Mouse (Mus musculus): ENCODE measurements around the gene Carmil1.

Gene Carmil1

DNA sequence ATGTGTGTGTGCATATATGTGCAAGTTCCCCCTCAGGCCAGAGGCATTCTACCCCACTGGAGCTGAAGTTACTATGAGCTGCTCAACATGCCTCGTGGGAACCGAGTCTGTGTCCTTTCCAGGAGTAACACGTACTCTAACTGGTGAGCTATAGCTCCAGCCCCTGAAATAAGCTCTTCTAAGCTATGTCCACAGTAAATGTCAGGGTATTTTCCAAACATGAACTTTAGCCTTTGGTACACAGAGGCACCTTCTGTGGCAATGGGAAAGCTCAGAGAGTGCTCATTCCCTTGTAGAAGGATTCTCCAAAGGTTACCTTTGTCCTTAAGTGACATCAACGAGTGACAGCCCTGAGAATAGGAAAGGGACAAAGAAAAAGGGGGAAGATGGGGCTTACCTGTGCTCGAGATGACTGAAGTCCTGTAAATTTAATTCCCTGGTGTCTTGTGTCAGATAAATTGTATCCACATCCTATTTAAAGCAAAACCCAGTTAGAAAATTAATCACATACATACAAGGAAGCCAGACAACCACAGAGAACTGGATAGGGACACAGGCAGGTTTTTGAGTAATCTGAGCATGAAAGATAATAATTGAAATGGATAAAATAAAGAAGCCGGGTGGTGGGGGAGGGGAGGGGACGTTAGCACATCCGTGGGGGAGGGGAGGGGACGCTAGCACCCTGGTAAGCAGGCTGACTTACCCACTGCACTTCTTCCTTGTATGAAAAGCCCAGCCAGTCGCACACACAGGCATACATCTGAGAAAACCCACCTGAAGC is 126.1 kb downstream of the Carmil1 start:
- DNase-seq (ENCODE audit: low spot score): no peak

- DNase-seq (ENCODE audit: low spot score): no peak
Measured at GRCm38 (mm10) chr13:24152610-24153009, 128.0 kb downstream of the Carmil1 start.

- no peak for DNase-seq (ENCODE audit: low spot score)
Measured at GRCm38 (mm10) chr13:24151335-24151734, 129.3 kb downstream of the Carmil1 start.

DNA sequence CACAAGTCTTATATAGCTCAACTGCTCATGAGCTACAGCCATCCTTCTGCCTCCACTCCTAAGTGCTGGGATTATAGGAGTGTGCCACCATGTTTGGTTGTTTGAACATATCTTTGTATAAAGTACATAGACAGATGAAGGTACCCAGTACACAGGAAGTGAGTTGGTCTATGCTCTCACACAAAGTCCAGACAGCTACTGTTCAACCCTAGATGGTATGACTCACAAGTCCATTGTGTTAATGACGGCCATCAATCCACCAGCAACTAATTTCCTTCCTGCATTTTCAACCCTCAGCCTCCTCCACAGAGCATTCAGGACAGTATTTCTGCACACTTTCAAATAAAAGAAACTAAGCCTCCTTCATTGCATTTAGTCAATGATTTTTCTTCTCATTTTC is 132.0 kb downstream of the Carmil1 start:
- no peak for DNase-seq (ENCODE audit: low spot score)

DNA sequence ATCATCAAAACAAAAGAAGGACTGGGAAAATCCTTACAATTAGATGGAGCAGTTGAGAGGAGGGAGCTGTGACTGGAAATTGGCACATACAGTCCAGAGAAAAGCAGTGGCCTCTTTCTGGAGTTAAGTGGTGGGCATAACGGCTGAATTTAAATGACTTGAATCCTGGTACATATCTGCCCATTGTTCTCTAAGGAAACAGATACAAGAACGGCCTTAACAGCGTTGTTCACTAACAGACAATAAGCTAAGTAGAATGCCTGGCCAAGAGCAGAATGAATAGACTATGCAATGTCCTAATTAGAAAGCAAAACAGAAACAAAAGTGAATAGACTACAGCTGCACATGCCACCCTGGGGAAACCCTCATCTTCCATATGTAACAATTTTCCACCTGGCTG is 133.6 kb downstream of the Carmil1 start:
- DNase-seq (ENCODE audit: low spot score): no peak

DNA sequence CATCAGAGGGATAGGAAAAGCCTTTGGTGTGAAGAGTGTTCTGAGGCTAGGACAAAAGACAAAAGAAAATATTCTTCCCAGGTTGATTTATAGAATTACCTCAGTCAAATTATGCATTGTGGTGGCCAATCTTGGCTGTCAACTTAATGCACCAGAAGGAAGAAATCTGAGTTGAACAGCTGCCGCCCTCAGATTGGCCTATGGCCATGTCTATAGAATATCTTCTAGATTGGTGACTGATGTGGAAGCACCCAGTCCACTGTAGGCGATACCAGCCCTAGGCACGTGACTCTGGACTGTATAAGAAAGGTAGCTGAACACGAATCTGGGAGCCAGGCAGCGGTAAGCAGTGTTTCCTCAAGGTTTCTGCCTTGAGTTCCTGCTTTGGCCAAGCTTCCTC is 134.1 kb downstream of the Carmil1 start:
- DNase-seq (ENCODE audit: low spot score): no peak

DNA sequence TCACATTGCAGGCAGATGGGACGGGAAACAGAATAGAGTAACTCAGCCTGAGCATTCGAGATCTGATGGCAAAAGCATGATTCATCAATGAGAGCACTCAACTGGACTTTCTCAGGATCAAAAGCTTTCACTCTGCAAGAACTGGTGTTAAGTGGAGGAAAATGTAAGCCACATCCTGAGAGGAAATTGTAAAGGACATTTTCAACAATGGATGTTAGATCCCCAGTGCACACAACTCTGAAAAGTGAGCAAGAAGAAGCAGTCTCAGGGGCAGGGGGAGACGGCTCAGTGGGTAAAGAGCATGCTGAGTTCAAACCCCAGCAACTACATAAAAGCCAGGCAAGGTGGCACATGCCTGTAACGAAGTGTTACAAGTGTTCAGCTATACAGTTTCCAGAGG is 135.7 kb downstream of the Carmil1 start:
- no peak for DNase-seq (ENCODE audit: low spot score)

DNA sequence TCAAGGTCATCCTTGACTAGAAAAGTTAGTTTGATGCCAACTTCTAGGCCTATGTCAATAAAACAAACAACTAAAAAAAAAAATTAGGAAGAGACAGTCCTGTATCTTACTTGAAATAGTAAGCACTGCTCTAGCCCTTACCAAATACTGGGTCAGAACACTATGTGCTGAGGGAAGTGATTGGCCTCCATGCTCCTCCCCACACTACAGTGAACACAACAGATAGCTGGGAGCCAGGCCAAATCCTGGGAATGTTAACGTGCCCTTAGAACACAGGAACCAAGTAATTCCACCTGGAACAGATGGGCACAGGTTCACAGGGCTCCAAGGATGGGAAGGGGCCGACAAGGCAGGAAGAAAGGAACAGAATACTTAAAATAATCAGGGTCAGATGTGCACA is 136.5 kb downstream of the Carmil1 start:
- no peak for DNase-seq (ENCODE audit: low spot score)

- DNase-seq (ENCODE audit: low spot score): no peak
Measured at GRCm38 (mm10) chr13:24136836-24137235, 143.8 kb downstream of the Carmil1 start.

DNA sequence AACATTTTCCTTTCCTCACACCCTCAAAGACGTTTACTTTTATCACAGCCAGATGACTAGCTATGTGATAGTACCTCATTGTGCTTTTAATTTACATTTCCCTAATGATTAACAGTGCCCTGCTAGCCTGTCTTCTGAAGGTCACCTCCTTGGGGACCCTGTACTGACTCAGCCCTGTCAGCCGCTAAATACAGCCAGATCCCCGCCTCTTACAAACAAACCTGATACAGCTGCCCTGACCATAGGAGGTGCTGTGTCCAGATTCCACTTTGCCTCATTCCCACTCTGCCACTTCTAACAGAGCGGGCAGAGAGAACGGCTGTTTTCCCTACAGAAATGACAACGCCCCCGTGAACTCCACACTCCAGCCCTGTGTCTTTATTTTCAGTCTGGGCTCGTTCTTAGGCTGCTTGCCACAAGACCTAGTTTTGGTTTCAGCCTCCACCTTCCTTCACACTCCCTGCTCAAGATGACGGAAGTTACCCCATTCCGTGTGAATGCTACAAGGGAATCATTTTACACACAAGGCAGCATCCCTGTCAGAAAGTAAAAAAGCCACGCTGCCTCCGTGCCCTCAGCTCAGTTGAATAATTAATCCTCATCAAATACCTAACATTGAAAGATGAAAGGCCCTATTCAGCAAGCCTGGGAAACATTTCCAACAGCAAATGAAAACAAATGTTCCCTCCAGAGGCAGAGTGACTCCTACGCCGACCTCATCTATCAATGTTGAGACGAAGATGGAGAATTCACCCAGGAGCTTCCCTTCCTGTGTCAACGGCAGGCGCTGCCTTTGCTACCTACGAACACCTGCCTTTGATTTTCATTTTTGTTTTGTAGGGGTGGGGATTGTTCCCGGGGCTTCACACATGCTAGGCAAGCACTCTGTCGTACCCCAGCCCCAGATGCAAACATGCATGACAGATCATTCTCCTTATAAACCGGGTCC is 145.0 kb downstream of the Carmil1 start:
- DNase-seq (ENCODE audit: low spot score): no peak

- no peak for DNase-seq (ENCODE audit: low spot score)
Measured at GRCm38 (mm10) chr13:24132866-24133265, 147.7 kb downstream of the Carmil1 start.

DNA sequence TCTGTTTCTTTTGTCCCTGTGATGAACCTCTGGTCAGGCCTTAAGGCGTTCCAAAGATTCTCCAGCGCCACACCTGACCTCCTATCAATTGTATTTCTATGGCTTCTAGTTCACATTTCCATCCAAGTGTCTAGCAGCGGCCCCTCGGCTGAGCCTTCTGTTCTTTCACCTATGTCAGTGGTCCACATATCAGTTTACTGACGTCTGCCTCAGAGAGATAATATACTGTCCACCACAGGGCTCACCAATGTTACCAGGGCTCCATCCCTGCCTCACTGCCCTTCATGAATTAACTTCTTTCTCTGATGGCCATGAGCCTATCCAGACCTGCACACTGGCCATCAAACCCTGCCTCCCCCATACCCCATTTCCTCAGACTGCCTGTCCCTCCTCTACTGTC is 149.3 kb downstream of the Carmil1 start:
- DNase-seq (ENCODE audit: low spot score): no peak

- no peak for DNase-seq (ENCODE audit: low spot score)
Measured at GRCm38 (mm10) chr13:24130741-24131140, 149.9 kb downstream of the Carmil1 start.

DNA sequence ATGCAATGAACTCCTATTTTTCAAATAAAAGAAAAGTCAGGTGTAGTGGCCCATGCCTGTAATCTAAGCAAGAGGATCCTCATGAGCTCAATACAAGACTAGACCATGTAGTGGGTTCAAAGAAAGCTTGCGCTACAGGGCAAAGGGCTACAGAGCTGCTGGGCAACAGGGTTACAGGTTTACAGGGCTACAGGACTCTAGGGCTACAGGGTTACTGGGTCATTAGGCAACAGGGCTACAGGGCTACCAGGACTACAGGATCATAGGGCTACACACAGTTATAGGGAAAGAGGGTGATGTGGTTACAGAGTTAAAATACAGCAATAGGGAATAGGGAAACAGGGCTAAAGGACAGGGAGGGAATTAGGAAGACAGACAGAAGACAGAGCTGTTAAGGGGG is 151.9 kb downstream of the Carmil1 start:
- DNase-seq (ENCODE audit: low spot score): no peak

DNA sequence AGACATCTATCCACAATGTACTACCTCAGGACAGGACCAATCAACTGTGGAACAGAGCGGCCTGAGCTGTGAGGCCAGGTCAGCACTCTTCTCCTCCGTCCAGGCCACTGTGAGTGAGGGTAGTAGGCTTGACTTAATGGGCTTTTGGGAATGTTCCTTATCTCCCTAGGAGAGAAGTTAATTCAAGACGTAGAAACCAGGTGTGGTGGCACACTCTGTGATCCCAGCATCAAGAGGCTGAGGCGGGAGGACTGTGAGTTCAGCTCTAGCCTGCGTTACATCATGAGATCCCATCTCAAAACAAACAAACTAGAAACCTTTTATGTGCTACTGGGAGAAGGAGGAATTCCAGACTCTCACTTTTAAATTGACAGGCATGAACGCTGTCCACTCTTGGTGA is 154.7 kb downstream of the Carmil1 start:
- no peak for DNase-seq (ENCODE audit: low spot score)

GRCm38 (mm10) chr13:24117181-24117812 is 163.3 kb downstream of the Carmil1 start:
- no peak for DNase-seq (ENCODE audit: low spot score)

DNA sequence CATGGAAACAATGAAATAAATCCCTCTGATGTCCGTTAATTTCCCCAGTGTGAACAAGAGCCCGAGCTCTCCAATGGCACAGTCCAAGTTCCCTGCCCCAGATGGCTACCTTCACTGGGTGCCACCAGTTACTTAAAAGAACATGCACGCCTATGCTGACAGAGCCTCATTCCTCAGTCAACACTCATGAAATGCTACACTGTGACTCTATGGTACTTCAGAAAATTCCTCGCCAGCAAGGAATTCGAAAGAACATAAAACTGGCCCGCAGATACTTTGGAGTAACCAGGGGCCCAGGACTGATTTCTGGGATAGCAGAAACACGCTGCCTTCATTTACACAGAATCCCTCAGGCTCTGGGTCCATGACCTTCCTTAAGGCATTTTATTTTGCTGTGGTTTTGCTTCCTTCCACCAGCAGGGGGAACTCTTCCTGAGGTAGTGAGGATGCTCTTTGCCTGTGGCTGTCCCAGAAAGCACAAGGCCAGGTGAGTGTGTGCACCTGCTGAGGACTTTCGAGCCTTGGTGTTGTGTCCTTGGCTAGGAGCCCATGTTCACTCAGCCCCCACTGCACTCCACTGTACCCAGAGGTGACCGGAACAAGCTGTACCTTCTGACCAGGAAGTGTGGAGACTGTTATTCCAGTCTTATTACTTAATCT is 167.8 kb downstream of the Carmil1 start:
- DNase-seq (ENCODE audit: low spot score): peak; percentile 55

GRCm38 (mm10) chr13:24110329-24110728 is 170.3 kb downstream of the Carmil1 start:
- no peak for DNase-seq (ENCODE audit: low spot score)

DNA sequence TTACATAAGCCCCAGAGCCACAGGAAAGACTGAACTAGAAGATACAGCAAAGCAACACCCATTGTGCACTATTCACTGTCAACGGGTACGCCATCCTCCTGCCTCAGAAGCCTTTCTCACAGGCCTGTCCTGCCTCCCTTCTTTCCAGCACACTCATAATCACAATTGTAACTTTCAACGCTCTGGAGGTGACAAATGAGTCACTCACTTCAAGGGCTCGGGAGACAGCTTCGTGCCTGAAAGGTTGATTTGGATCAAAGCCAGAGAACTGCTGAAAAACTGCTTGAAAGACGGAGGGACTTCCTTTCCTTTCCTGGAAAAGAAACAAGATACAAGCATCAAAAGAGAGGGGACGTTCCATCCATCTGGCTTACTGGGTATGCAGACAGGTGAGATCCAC is 172.3 kb downstream of the Carmil1 start:
- DNase-seq (ENCODE audit: low spot score): no peak

DNA sequence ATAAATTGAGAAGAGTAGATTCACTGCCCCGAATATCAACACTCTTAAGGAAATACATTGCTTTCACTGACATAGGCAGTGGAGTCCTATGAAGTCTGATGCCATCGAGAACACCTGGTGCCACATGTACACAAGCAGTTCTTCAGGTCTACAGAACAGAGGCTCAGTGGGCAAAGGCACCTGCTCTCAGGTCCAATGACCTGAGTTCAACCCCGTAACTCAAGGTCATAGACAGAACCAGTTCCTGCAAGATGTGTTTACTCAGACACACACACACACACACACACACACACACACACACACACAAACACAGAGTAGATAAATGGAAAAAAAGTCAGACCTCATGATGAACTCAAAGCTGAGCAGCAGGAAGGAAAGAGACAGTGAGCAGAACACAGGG is 173.5 kb downstream of the Carmil1 start:
- DNase-seq (ENCODE audit: low spot score): no peak

GRCm38 (mm10) chr13:24105838-24106237 is 174.8 kb downstream of the Carmil1 start:
- no peak for DNase-seq (ENCODE audit: low spot score)

GRCm38 (mm10) chr13:24105340-24105669 is 175.3 kb downstream of the Carmil1 start:
- DNase-seq (ENCODE audit: low spot score): no peak
